Mouse (Mus musculus) small intestine, adult 2 months (tissue): ENCODE data around the gene Rptor.

Source experiments
- CTCF ChIP-seq: fragments of 200-500 bp; IDR thresholded peaks from 2 replicates; pipeline ENCODE4 v1.5.1; 2012; ENCODE audit warnings: low read depth, mild to moderate bottlenecking, control low read depth, inconsistent platforms, low read length, moderate library complexity, mixed read lengths; ENCODE audit not compliant: insufficient replicate concordance, insufficient read length; ENCODE audit errors: extremely low read depth
- POLR2A ChIP-seq: fragments of 200-500 bp; IDR thresholded peaks from 2 replicates; pipeline ENCODE4 v1.6.1; 2012; ENCODE audit warnings: low read depth, mild to moderate bottlenecking, control low read depth, inconsistent platforms, low read length, moderate library complexity

DNA sequence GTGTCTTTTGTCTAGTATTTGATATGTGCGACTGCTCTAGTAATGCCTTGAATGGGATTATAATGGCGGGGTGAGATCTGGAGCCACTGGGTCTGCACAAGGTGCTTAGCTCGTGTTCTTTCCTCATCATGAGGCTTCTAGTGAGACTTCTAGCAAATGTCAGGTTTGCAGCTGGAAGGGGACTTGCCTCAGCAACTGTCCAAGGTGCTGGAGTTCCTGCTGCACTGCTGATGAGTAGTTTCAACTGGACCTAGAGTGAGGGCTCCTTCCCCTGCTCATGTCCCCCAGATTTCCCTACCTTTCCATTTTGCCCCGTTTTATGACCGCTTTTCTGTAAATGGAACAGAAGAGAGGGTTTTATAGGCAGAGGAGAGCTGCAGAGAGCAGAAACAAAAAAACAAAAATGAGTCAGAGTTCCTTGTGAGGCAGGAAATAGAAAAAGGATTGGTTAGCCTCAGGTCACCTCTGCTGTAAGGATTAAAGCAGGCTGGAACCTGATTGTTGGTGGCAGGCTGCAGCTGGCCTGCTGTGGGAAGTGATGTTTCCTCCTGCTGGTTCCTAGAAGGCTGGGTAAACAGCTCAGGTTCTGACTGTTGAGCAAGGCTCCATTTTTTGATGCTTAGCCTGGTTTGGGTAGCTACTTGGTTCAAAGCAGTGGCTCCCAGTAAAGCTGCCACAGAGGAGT is 172.5 kb downstream of the Rptor start:
- TF ChIP-seq CTCF (no peak), POLR2A (no peak)
